ENCODE assay signal across 8 mouse cellular contexts in genomic region chr11:112781035-112781911, GRCm38 (mm10). TPM values are rescaled to one million over a fixed set of nuclear protein-coding genes. Genes with fewer than 3 reads are reported as not detected.
DNase-seq lines count a peak whose midpoint lies in the region; ATAC-seq and TF ChIP-seq lines count a peak whose summit lies in the region.

No protein-coding gene starts in this region.

- H3K27ac ChIP-seq in hindbrain, embryonic 14.5 days: peak overlapping the region; percentile 67
- H3K27ac ChIP-seq in stomach, embryonic 16.5 days (ENCODE audit: low read length): peak overlapping the region; percentile 95

- H3K36me3 ChIP-seq in C2C12 (ENCODE audit: control insufficient read depth, insufficient read depth): peaks cover 27% of the 10 kb centered on the region
- no peaks in the 10 kb centered on the region for H3K36me3 ChIP-seq in hindbrain, embryonic 14.5 days (replicated peaks; ENCODE audit: control insufficient read depth, insufficient read depth)
- H3K36me3 ChIP-seq in stomach, embryonic 16.5 days (ENCODE audit: control insufficient read depth, insufficient read depth, low read length): no peaks in the 10 kb centered on the region

- WGBS in hindbrain, embryonic 14.5 days: under 1% methylated on average over 49 of the region's 49 CpGs
- 2% methylated on average over 48 of the region's 49 CpGs for WGBS in stomach, embryonic 16.5 days

- H3K4me3 ChIP-seq in C2C12 (ENCODE audit: insufficient read depth, poor library complexity, severe bottlenecking): peak overlapping the region; percentile 87
- H3K4me3 ChIP-seq in hindbrain, embryonic 14.5 days (replicated peaks; ENCODE audit: low read length): peak overlapping the region; percentile 46
- peak overlapping the region; percentile 80 for H3K4me3 ChIP-seq in stomach, embryonic 16.5 days (replicated peaks; ENCODE audit: low read length)

- H3K27me3 ChIP-seq in C2C12 (ENCODE audit: control insufficient read depth, insufficient read depth, insufficient read length): no peaks in the 10 kb centered on the region
- peaks cover 23% of the 10 kb centered on the region for H3K27me3 ChIP-seq in hindbrain, embryonic 14.5 days (ENCODE audit: control insufficient read depth, insufficient read depth, low read length)
- peaks cover 5% of the 10 kb centered on the region; the same call in 1 of the 2 replicates for H3K27me3 ChIP-seq in stomach, embryonic 16.5 days (ENCODE audit: control insufficient read depth, insufficient read depth, low read length)

- H3K4me2 ChIP-seq in hindbrain, embryonic 14.5 days (replicated peaks): peak overlapping the region; percentile 74
- peak overlapping the region; percentile 85 for H3K4me2 ChIP-seq in stomach, embryonic 16.5 days (ENCODE audit: low read depth, low read length)

- H3K79me3 ChIP-seq in C2C12 (ENCODE audit: low read depth): peaks cover 25% of the 10 kb centered on the region

- peak; percentile 41 for ATAC-seq in hindbrain, embryonic 14.5 days (ENCODE audit: low FRiP score)
- peak; percentile 5 for ATAC-seq in stomach, embryonic 16.5 days (ENCODE audit: insufficient read depth, low FRiP score)

- H3K9me3 ChIP-seq in hindbrain, embryonic 14.5 days (ENCODE audit: control insufficient read depth, low read length): no peaks in the 10 kb centered on the region
- no peaks in the 10 kb centered on the region for H3K9me3 ChIP-seq in stomach, embryonic 16.5 days (replicated peaks; ENCODE audit: control insufficient read depth, low read length)

- intact Hi-C loops in left cerebral cortex, postnatal 10 days (cut with DNase I): loop anchor here (2.0 to 5.0 kb wide), 4 partner anchors 206 to 1244 kb away; no protein-coding TSS in a partner anchor

- TF ChIP-seq CTCF in C2C12 (IDR thresholded peaks at IDR 0.05; ENCODE audit: control insufficient read depth, insufficient read depth, insufficient read length): no peak

- H3ac ChIP-seq in C2C12 (ENCODE audit: control insufficient read depth, insufficient read length, low read depth): peak overlapping the region; percentile 68

- H3K4me1 ChIP-seq in hindbrain, embryonic 14.5 days (replicated peaks; ENCODE audit: control insufficient read depth, insufficient read depth, low read length): peaks cover 15% of the 10 kb centered on the region; the same call in 1 of the 2 replicates
- H3K4me1 ChIP-seq in stomach, embryonic 16.5 days (ENCODE audit: control insufficient read depth, insufficient read depth, low read length): peaks cover 14% of the 10 kb centered on the region

- peaks cover 36% of the 10 kb centered on the region for H3K79me2 ChIP-seq in C2C12 (ENCODE audit: control insufficient read depth, insufficient read depth)

- DNase-seq in adrenal gland, postnatal 14 days: peak; percentile 37
- peak; percentile 38 to 66 for DNase-seq in frontal cortex, postnatal 10 days (ENCODE audit: low spot score in 2 of 2)
- DNase-seq in hindbrain, embryonic 14.5 days (ENCODE audit: low spot score): peak; percentile 55
- peak; percentile 71 for DNase-seq in left cerebral cortex, postnatal 10 days (ENCODE audit: extremely low spot score in 1 of 2, low spot score in 2 of 2)
- DNase-seq in lung, postnatal 4 days: peak; percentile 47 to 58
- DNase-seq in thymus, postnatal 36 days: no peak

- peak overlapping the region; percentile 35 for H3K9ac ChIP-seq in hindbrain, embryonic 14.5 days
- H3K9ac ChIP-seq in stomach, embryonic 16.5 days (ENCODE audit: low read length): peak overlapping the region; percentile 58

TF ChIP-seq in C2C12, 6 proteins besides CTCF, POLR2A, EP300 and RAD21:
- no peak for TF ChIP-seq MAX (IDR thresholded peaks at IDR 0.05)
- no peak for TF ChIP-seq USF1 (IDR thresholded peaks at IDR 0.05; ENCODE audit: low read depth)
- no peak for TF ChIP-seq MYOG (IDR thresholded peaks at IDR 0.05; ENCODE audit: control insufficient read depth, extremely low read depth, insufficient read length)
- no peak for TF ChIP-seq MYOD1 (IDR thresholded peaks at IDR 0.05; ENCODE audit: control insufficient read depth, insufficient read length, low read depth)
- TF ChIP-seq FOSL1 (IDR thresholded peaks at IDR 0.05; ENCODE audit: insufficient read depth, low read length, poor library complexity, severe bottlenecking): no peak
- TF ChIP-seq CEBPB (IDR thresholded peaks at IDR 0.05; ENCODE audit: low read depth): no peak

RNA-seq across cellular contexts. Expression of gene Sox9, which starts 0.8 kb away (rescaled TPM):
- polyA plus RNA-seq in C2C12 (2012; fragmentation: generic; extraction: Trizol): 14.4 TPM
- total RNA-seq in adrenal gland, postnatal 14 days (2021): 0.86 and 1.3 TPM in 2 replicates
- polyA plus RNA-seq in hindbrain, embryonic 14.5 days (2014; fragmentation: Nextera tagmentation; extraction: Ambion mirVana): 44.2 and 49.0 TPM in 2 replicates
- total RNA-seq in left cerebral cortex, postnatal 10 days (2021): 10 to 100 TPM; 13.9 to 18.2 TPM
- 31.2 and 32.4 TPM in 2 replicates for polyA plus RNA-seq in stomach, embryonic 16.5 days (2015; fragmentation: Nextera tagmentation; extraction: Ambion mirVana)

Comparison
In these comparisons a context has a peak if more than half of its experiments do, and no peak if none do; other contexts are left out.
1. DNase-seq: peak in adrenal gland, postnatal 14 days (single experiment), frontal cortex, postnatal 10 days (2 of 2), hindbrain, embryonic 14.5 days (single experiment), left cerebral cortex, postnatal 10 days (2 of 2) and lung, postnatal 4 days (2 of 2); none in thymus, postnatal 36 days (0 of 2).
2. Peak in every context shown above with its lines, with median percentiles within 50 percentile points of each other: H3K4me3 ChIP-seq.